Mouse (Mus musculus) urinary bladder, adult 2 months (tissue): Measurements from ENCODE around the gene Gm28230. TPM values are rescaled to one million over a fixed set of nuclear protein-coding genes. Genes with fewer than 3 reads are reported as not detected.

ENCODE experiments used
- DNase-seq: peaks from one replicate; pipeline ENCODE4 v3.0.0; 2022; ENCODE audit warnings: low spot score
- polyA plus RNA-seq: library from polyadenylated mRNA; depleted of rRNA; stranded (reverse); fragments of >200 nt; gene quantifications from 2 replicates; pipeline ENCODE4 v1.2.3, GENCODE M21; 2012

The Gm28230 gene
- polyA plus RNA-seq, 1 experiment = 10.0 TPM

DNA sequence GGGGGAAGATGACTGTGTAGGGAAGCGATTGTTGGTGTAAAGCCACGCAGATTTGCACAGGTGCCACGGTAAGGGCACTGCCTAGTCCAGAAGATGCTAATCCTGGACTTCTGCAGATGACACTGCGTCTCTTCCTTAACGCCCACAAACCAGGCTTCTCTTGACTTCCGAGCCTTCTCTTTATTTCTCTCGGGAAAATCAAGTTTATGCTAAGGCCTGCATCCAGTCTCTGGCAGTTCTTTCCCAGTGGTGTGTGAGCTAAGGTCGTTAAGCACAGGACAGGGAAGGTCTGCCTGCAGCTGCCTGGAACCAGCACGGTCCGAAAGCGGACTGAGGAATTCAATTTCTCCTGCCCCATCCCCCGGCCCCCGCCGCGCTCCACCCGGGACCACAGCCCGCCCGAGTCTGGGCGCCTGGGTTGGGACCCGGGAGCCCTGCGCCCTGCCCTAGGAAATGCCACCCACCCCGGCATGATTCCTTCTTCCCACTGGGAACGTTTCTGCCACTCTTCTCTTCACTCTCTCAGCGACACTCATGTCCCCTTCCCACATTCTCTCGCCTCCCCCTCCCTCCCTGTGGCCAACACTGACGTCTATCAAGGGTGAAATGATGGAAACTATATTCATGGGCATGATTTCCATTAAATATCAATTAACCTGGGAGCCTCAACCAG, 22.7 kb upstream of the Gm28230 start:
- DNase-seq = no peak

DNA sequence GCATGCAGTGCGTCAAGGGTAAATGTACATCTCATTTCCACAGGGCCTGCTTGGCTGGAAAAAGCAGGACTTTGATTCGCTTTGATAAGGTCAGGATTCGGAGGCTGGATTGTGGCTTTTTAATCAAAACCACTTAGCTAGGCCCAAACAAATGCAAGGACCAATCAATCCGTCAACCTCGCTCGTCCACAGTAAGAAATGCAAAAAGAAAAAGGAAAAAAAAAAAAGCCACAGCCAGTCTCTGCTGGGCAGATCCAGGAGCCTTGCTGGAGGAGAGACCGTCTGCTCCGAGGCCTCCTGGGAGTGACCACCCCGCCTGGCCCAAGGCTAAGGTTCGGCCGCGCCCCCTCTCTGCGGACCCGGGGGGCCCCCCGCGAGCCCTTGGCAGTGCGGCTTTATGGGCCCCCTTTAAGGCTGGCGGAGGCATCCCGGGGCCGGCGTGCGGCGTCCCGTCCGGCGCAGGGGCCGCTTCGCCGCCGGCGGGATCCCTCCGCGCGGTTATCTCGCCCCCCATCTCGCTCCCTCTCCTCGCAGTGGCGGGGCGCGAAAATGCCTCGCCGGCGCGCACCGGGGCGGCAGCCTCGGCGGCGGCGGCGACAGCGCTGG, 22.0 kb upstream of the Gm28230 start, which contains the start of gene Hoxd8:
Gene Hoxd8 (plus strand): TSS at position 223 of the 606 bp plus-strand sequence.
- peak; percentile 84 for DNase-seq

DNA sequence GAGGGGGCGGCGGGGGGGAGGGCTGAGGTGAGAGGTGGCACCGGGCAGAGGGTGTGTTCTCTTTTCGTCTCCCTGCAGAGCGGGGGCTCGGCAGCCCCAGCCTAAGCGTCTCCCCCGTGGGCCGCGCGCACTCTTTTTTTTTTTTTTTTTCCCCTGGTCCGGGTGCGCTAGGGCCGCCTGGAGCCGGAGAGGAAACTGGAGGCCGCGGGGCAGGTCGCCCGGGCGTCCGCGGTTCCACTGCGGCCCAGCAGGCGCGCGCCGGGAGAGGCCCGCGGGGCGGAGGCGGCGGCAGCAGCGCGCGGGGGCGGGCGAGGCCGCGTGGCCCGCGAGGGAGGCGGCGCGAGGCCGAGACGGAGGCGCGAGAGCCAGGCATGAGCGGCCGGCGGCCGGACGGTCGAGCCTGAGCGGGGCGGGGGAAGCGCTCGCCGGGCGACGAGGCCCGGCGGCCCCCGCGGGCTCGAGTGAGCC, 21.5 kb upstream of the Gm28230 start:
- no peak for DNase-seq

DNA sequence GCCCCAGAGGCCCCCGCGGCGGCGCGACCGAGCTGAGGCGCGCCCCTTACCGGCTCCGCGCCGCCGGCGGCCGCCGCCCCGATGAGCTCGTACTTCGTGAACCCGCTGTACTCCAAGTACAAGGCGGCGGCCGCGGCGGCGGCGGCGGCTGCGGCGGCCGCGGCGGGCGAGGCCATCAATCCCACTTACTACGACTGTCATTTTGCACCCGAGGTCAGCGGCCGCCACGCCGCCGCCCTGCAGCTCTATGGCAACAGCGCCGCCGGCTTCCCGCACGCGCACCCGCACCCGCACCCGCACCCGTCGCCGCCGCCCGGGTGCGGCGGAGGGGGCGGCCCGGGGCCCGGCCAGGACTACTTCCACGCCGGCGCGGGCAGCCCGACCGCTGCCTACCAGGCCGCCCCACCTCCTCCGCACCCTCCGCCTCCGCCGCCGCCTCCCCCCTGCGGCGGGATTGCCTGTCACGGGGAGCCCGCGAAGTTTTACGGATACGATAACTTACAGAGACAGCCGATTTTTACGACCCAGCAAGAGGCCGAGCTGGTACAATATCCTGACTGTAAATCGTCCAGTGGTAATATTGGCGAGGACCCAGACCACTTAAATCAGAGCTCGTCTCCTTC, 20.9 kb upstream of the Gm28230 start:
- no peak for DNase-seq

DNA sequence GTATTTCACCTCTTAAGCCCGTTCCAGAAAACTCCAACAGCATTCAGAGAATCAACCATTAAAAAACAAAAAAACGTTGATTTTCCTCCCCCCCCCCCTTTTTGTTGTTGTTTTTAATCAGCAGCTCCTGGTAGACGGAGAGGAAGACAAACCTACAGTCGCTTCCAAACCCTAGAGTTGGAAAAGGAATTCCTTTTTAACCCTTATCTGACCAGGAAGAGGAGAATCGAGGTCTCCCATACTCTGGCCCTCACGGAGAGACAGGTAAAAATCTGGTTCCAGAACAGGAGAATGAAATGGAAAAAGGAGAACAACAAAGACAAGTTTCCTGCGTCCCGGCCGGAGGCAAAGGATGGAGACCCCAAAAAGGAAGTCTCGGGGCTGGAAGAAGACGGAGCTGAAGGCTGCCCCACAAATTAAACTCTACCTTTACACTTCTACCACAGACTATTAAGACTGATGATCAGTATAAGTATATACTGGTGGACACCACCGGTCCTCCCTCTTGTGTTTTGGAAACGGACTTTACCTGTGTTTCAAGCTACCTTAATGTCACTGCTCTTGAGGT, 20.1 kb upstream of the Gm28230 start:
- no peak for DNase-seq

DNA sequence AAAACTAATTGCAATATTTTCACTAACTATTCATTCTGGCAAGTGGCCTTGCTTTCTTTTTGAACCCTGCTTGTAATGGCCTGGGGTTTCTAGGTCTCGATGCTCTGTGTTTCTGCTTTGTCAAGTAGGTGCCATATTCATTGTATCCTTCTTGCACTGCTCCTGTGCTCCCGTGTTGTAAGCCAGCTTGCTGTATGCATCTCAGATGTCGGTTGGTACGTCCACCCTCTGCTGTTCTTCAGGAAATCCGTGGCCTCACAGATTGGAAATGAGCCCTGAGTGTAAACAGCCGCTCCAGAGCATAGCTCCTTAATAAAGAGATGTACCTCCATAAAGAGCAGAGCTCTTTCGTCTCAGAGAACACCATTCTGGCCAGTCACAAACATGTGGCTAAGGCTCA, 18.9 kb upstream of the Gm28230 start:
- DNase-seq = no peak

DNA sequence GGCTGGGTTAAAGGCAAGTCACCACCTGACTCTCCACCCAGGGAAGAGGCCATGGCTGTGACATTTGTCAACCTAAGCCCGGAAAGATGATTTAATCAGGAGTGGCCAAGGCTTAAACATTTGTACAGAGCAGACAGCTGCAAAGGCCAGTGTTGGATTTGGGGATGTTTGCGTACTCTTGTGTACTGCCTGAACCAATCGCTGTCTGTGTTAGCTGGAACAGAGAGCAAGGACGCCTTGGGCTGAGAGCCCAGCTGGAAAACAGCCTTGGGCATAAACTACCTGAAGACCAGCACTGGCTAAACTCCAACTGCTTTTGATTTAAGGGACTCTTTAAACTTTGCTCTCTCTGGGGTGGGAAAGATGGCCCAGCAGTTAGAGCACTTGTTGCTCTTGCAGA, 17.9 kb upstream of the Gm28230 start:
- DNase-seq = no peak

DNA sequence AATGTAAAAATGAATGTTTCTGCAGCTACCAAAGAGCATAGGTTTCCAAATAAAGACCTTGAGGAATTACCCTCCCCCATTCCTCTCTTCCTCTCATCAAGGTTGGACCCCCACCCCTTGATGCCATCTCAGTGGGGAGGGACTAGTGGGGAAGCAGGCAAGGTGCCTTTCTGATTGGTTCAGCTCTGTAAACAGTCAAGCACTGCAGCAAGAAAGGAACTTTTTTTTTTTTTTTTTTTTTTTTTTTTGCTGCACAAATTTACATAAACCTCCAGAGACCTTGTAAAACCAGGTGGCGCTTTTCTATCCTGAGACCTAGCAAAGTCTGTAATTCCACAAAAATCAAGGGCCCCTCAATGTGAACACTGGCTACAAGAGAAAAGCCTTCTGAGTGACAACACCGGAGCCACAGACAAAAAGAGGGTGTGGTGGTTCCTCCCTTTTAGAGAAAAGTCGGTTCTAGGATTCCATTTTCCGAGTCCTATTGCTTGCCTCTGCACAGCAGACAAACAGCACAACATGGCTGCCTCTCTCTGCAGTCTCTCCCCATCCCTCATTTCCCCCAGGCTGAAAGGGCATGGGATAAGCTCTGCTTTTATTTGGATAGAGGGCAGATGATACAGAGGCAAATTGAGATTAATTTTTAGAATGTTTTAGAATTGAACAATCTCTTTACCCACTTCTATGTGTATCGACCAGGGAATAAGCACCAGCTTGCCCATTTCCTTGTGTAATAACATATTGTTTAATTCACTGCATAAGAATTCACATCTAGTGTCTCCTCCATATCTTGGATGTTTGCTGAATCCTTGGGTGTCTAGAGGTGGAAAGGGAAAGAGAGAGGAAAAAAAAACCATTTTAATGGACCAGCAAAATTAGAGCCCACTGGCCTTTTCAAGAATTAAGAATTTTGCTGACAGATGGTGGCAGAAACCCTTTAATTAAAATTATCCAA, 16.8 kb upstream of the Gm28230 start:
- DNase-seq = no peak

DNA sequence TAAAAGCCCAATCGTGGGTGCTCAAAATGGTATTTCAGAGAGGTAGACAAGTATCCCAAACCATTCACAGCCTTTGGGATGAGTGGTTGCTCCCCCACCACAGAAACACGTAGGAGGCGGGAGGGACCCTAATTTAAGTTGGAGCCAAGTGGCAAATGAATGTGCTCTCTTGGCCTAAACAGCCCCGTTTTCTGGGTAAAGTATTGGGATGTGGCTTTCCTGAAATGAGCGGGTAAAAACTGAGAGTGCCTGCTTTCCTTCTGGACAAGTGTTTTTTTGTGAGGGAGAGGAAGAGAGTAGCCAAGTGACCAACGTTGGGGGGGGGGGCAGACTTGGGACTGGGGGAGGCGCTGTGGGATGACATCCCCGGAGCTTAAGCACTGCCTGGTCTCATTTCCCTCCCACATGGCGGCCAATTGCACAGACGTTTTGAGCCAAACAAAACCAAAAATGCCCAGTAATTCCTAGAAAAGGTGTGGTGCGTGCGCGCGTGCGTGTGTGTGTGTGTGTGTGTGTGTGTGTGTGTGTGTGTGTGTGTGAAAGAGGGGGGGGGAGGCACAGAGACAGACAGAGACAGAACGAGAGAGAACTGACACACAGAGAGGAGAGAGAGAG, 15.5 kb upstream of the Gm28230 start:
- DNase-seq = no peak

DNA sequence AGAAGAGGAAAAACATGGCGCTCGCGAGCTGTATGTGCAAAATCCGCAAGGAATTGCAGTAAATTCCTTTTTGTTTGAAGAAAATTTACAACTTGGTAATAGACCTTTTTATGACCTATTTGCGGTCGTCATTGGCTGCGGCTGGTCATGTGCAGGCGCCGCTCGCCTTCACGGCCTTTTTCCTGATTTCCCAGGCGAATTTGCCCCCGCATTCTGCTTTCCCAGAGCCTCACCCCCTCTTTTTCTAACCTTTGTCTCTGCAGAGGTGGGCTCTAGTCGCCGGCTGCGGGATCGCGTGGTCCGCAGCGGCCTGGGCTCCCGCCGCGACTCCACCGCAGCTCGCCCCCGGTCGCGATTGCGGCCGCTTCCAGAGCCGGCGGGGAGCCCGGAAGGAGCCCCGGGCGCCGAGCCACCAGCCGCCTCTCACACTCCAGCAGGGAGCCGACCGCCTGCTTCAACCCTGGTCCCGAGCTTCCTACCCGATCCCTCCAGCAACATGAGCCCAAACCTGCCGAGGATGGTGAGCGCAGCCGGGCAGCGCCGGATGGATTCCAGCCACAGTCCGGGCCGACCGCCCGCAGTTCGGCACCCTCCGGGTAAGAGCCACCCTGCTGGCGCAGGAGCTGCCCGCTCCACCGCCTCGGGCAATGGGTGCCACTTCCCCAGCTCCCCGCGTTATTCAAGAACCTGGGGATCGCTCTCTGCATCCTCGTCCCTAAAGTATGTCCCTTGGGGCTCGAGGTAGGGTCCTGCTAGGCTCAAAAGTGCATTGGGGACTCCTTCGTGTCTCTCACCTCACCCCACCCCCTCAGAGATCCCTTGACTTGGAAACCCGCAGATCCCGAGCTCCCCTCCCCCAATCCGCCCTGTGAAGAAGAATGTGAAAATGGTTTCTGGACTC, 14.6 kb upstream of the Gm28230 start, which contains the start of the genes Hoxd3 and Hoxd4:
Gene Hoxd3 (plus strand): TSS at position 207 of the 901 bp plus-strand sequence.
Gene Hoxd4 (plus strand): TSS at position 209 of the 901 bp plus-strand sequence.
- DNase-seq = peak; percentile 74

DNA sequence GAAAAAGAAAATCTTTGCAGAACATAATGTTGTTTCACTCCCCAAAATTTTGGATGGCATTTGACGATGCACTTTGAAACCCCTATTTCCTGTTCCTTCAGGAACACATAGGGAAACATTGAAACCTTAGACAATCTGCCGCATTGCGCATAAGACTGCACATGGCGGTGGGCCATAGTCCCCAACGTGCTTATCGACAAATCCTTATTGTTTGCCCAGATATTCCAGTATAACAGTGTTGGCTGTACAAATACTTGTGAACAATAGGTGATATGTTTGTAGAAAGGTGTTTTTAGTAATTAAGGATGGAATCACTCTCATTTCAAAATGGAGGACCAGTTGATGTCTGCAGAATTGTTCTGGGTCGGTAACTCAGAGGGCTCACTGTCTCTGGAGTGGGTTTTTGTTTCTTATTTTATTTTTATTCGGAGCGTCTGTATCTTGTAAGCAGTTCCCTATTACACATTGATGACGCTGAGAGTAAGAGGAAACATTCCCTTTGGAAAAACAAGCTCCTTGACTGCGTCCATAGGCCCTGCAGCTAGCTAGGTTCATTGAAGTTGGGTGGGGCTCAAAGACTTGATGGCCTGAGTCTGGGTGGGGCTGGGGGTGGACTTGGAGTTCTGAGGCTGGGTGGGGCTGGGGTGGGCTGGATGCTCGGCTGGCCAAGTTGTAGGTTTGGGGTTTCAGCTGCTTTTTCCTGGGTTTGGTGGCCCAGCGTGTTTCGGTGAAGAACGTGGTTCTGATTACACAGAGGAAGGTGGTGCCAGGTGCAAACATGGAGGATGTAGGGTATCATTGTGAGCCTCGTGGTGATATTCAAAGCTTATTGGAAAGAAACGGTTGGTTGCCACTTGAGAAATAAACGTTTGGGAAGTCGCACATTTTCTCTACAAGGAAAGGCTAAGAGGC, 13.0 kb upstream of the Gm28230 start:
- no peak for DNase-seq

DNA sequence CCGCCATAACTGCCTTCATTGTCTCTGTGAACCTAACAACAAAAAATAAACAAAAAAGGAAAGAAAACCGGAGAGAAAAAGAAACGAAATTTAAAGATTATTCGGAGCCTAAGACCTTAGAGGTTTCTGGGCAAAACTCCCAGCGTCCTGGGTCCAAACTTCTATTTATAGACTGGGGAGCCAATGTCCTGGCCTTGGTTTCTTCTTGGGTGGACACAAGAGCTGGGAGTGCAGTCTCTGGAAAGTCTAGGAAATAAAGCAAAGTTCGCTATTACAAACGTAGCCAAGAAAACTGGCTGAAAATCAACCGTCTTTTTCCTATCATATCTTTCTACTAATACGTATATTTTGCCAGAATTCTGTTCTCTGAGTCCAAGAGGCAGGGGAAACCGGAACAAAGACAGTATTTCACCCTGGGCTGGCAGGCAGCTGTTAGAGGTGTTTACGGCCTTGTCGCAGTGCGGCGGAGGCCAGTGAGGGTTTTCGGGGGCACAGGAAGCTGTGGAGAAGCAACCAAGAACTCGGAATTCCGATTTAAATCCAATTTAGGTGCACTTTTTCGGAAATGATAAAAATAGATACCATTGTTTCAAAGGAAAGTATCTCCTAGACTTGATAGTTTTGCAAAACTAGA, 12.3 kb upstream of the Gm28230 start:
- no peak for DNase-seq

DNA sequence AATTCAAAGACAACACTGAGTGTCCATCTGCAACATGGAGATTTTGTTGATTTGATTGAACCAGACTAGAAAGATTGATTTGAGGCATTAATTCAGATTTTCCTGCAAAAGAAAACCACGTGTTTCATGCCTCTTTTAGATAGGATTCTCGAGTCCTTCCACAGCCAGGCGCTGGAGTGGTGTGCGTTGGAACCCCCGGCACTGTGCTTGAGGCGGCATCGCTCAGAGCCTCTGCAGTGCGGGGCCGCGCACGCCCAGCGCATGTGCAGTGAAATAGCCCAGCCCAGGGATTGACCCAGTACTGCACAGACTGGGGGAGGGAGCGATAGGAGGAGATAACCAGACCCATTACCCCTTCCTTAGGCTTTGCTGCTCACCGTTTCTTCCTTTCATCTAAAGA, 11.6 kb upstream of the Gm28230 start:
- DNase-seq = peak; percentile 28

DNA sequence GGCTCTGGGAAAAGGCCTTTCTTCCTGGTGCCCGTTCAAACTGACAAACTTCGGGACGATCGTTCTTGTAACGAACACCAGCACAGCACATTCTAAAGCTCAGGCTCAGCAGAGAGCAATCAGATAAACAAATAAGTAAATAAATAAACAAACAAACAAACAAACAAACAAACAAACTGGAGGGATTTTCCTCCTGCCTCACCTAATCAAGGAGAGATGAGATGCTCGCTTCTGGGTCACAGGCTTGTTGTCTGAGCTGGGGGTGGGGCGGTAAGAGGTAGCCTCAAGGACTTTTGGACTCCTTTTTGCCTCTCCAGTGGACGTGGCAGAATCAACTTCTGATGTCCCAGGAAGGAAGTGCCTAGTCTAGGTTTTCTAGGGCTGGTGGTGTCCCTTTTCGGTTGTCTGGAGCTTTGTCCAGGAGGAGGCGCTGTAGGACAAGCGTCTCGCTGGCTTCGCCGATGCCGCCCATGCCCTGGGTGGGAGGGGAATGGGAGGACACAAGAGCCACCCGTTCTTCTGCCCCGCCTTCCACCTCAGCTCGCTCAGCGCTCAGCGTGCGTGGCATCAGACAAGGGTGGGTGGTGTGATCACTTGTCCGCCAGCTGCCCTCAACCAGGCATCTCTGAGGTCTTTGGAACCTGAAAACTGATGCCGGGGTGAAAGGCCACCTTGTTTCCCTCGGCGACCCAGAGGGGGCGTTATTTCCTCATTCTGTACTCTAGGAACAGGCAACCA, 10.9 kb upstream of the Gm28230 start:
- DNase-seq = peak; percentile 80

DNA sequence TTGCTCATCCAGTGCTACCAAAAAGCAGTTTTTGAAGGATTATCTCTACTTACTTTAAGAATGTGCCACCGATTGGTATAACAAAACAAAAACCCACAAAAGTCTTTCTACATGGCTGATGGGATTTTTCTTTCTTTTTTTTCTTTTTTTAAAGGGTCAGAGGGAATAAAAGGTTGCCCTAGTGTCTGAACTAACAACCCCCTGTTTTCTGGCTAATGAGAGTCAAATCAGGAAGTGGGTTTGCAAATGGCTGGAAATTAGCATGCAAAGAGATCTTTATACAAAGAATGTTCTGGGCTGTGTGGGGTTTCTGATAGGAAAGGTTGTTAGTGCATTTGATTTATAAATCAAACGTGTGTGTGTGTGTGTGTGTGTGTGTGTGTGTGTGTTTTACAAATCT, 6.1 kb upstream of the Gm28230 start:
- DNase-seq = no peak

DNA sequence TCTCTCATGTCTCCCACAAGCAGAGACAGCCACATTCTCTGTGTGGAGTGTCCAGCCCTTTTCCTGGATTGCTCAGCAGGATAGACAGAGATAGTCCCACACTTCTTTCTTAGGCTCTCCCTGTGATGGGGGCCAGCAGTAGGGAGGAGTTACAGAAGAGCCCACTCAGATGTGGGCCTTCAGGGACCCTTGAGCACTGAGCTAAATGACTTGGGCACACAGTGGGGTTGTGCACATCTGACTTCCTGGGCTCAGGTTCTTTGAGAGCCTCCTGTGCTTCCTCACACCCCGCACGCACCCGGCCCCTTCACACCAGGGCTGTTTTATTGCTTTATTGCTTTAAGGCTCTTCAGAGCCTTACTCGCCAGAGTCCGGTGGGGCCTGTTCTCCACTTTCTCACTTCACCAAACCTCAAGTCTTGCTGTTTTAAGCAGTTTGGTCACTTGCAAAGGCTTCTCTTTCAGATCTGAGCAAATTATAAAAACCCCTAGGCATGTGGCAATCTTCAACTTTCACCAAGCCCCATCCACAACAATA, 5.5 kb upstream of the Gm28230 start:
- no peak for DNase-seq

DNA sequence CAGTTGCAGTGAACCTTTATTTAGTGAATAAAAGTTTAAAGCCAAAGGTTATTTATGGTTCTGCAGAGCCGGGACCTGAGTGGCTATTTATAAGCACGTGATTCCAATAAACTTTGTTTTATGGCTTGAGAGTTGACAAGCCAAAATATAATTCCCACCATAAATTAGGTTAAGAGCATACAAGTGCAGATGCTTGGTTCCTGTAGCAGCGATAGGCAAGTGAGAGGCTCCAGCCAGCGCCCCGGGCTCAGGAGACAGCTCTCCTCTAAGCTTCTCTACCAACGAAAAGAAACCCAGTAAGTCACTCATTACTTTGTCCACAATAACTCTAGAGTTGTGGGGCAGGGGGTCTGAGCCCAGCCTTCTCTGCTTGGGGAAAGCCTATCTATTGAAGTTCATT, 4.6 kb upstream of the Gm28230 start:
- no peak for DNase-seq
